Mouse (Mus musculus): Measurements from ENCODE around the gene Necab2.

Necab2 gene

DNA sequence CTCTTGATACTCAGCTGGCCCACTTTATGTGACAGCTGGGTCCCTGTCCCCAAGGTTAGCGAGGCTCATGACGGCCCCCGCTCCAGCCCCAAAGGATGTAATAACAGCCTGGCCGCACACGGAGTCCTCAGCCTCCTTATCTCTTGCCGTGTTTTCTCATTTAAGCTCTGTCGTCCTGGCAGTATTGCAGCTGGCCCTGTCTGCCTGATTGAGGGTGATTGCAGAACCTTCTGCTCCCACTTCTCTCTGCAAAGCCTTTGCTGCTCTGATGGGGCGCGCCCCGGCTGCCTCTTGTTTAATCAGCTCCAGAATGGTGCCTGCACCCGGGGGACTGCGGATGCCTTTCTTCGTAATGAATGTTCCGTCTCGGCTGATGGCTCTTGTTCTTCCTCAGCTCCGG, 13.2 kb downstream of the Necab2 start:
- DNase-seq: no peak

GRCm38 (mm10) chr8:119461356-119461755, 14.8 kb downstream of the Necab2 start:
- no peak for DNase-seq

DNA sequence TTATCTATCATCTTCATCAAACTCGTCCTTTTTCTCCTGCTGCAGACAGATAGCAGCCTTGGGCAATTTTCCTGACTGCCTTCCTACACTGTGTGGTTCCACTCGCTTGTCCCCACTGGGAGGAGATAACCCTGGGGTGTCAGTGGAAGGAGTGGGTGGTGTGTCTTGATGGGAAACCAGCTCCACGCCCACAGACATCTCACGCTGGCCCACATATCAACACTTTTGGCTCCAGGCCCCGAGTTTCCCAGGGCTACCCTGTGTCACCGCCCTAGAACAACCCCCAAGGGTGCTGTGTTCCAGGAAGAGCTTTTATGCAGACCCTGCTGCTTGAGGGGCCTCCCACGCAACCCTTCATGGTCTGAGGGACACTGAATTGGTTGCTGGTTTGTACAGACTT, 17.2 kb downstream of the Necab2 start:
- DNase-seq: no peak

DNA sequence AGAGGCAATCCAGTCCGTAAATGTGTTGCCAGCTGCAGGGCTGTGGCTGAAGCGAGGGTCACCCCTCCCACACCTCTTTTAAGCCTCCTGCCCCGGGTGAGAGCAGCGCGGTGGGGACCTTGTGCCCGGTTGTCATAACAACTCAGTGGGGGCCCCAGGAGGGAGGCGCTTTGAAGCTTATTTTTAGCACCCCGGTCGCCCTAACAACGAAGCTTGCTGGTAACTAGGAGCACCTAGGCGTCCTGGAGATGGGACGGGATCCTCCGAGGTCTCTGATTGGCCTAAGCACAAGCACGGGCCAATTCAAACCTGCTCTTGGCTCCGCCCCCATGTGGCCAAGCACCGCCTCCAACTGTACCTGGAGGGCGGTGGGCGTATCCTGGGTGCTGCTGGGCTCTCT, 19.6 kb downstream of the Necab2 start:
- no peak for DNase-seq

DNA sequence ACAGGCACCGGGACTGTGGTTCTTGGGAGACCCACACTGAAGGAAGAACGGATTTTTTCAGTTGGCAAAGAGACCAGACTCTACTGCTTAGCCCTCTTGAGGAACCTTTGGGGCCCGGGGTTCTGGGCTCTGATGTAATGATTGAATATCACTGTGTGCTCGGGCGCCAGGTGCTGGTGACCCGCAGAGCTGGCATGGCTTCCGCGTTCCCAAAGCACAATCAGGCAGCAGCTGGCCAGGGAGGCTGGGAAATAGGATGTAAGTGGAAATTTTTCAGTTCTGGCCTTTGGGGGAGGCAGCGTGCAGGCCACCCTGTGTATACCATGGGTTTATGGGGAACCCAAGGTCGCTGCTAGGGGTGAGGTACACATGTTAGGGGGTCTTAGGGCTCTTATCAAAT, 20.3 kb downstream of the Necab2 start:
- DNase-seq: no peak

- no peak for DNase-seq
Measured at GRCm38 (mm10) chr8:119468091-119468490, 21.6 kb downstream of the Necab2 start.

GRCm38 (mm10) chr8:119478684-119479083, 32.2 kb downstream of the Necab2 start:
- no peak for DNase-seq

- DNase-seq: no peak
Measured at GRCm38 (mm10) chr8:119484145-119484896, 37.8 kb downstream of the Necab2 start.

GRCm38 (mm10) chr8:119487093-119487492, 40.6 kb downstream of the Necab2 start:
- DNase-seq: peak; percentile 11 to 14

- DNase-seq: peak; percentile 14 to 74
Measured at GRCm38 (mm10) chr8:119496848-119497247, 50.3 kb downstream of the Necab2 start.

- DNase-seq: no peak
Measured at GRCm38 (mm10) chr8:119499836-119500235, 53.3 kb downstream of the Necab2 start.

GRCm38 (mm10) chr8:119501598-119501997, 55.1 kb downstream of the Necab2 start, which contains the start of gene Slc38a8:
Gene Slc38a8, minus strand, starts transcription at chr8:119501698.
- no peak for DNase-seq

DNA sequence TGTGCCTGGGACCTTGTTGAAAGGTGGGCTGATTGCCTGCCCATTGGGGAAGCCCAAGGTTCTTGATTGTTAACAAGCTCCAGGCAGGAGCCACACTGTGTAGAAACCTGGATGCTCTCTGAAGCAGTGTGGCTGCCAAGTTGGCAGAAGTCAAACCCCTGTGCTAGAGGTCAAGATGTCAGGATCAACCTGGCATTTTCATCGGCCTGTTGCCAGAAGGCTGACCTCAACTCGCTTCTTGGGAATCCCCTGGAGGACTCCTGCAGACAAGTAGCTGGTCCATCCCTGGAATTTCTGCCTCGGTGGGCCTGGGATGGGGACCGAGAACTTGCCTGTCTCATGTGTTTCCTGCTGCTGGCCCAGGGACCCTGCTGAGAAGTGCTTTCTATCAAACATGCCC, 55.6 kb downstream of the Necab2 start:
- no peak for DNase-seq

DNA sequence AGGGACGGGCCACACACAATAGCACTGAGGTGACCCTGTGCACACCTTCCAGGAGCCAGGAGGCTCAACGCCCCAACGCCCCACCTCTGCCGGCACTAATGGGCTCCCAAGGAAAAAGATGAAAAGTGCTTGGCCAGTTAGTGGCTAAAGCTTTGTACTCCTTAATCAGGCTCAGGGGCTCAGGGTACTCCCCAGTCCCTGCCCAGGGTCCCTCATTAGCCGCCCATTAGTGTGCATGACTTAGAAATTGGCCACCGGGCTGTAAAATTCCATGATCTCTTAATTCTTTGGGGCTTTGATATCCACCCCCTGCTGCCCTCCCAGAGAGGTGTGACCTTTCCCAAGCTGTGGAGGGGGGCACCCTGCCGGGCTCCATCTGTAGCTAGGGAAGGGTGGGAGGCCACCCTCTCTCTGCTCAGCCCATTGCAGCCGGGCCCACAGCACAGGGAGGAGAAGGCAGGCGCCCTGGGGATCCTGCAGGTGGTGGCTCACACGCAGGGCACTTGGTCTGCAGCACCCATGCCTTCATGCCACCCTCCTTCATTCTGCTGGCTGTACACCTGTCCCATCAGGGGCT, 56.8 kb downstream of the Necab2 start:
- DNase-seq: no peak

GRCm38 (mm10) chr8:119505488-119505887, 59.0 kb downstream of the Necab2 start:
- DNase-seq: no peak

DNA sequence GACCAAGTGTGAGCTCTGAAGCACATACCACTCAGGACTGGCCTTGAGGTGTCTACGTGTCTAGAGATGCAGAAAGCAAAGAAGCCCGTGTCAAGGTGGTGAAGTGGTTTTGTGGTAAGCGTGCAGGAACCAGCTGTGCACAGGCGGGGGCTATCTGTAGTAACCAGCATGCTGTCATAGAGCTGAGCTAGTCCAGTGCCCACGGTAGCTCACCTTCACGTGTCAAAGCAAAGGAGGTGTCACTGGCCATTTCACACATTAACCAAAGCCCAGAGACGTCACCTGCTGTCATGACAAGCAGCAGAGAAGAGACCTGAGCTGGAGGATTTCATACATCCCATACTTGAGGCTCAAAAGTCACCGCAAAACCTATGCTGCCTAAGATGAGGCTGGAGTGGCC, 59.6 kb downstream of the Necab2 start:
- no peak for DNase-seq

DNA sequence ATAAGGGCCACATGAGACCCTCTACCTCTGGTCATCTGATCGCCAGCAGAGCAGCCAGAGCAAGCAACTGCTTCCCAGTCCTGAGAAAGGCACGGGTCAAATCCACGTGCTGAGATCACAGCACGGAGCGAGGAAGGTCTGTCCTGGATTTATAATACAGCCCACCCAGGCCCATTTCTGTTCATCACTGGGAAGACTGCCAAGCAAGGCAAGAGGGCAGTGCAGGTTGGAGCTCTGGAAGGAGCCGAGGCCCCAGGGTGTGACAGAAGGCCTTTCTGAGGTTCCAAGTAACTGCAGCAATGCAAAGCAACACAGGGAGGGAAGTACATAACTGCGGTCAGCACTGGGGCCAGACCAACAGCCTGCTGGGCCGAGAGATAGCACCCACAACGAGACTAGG, 64.0 kb downstream of the Necab2 start:
- DNase-seq: no peak

DNA sequence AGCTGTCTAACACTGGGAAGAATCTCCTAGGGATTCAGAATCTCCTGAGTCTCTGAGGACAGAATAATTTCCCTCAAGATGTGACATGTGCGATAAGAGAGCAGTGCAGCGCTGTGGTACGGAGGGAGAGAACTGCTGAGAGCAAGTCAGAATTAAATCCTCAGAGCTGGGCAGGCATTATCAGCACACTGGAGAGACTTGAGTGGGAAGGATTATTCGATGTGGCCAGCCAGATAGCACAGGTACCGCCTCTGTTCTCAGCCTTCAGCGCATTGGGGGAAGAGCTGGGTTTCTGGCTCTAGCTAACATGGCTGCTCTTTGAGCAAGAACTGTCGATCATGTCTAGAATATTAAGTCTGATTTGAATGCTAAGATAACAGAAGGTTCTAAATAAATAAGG, 65.2 kb downstream of the Necab2 start:
- no peak for DNase-seq

- DNase-seq: no peak
Measured at GRCm38 (mm10) chr8:119513405-119513804, 66.9 kb downstream of the Necab2 start.

GRCm38 (mm10) chr8:119514940-119515339, 68.4 kb downstream of the Necab2 start:
- DNase-seq: no peak

DNA sequence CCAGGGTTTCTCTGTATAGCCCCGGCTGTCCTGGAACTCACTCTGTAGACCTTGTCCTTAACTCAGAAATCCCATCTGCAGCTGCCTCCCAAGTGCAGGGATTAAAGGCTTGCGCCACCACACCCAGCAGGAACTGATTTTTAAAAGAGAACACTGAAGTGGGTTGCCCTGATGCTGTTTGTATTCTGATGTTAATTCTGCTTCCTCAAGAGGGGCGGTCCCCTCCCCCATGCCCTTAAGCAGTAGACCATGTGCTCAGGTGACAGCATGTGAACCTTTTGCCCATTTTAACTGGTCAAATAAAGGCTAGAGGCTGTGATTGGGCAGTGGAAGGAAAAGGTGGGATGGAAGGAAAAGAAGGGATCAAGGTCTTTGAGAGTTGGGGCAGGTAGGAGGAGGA, 69.2 kb downstream of the Necab2 start:
- DNase-seq: no peak

- no peak for DNase-seq
Measured at GRCm38 (mm10) chr8:119516674-119517073, 70.2 kb downstream of the Necab2 start.

GRCm38 (mm10) chr8:119520102-119520501, 73.6 kb downstream of the Necab2 start:
- DNase-seq: no peak
